Mouse (Mus musculus) erythroblast, embryonic 14.5 days (primary cell): ENCODE results near the gene F5. TPM values are rescaled to one million over a fixed set of nuclear protein-coding genes. Genes with fewer than 3 reads are reported as not detected.

Experiments
- H3K27me3 ChIP-seq: 2 replicates; pipeline ENCODE4 v1.6.1; 2012; ENCODE audit warnings: inconsistent platforms; ENCODE audit not compliant: control insufficient read depth
- H3K36me3 ChIP-seq: 2 replicates; pipeline ENCODE4 v1.6.1; 2012; ENCODE audit warnings: mild to moderate bottlenecking, inconsistent platforms; ENCODE audit not compliant: control insufficient read depth
- H3K4me1 ChIP-seq: 2 replicates; pipeline ENCODE4 v1.6.1; 2012; ENCODE audit warnings: inconsistent platforms; ENCODE audit not compliant: control insufficient read depth
- H3K4me3 ChIP-seq: replicated peaks from 2 replicates; pipeline ENCODE3; 2012; ENCODE audit warnings: moderate library complexity, mild to moderate bottlenecking, inconsistent platforms
- H3K9me3 ChIP-seq: 2 replicates; pipeline ENCODE4 v1.6.1; 2012; ENCODE audit warnings: low read length, inconsistent platforms, mixed read lengths; ENCODE audit not compliant: control insufficient read depth
- GATA1 ChIP-seq: IDR thresholded peaks from 2 replicates; pipeline ENCODE4 v1.6.1; 2012; ENCODE audit warnings: low read length, inconsistent platforms, mixed read lengths
- TAL1 ChIP-seq: IDR thresholded peaks from 3 replicates; pipeline ENCODE4 v1.6.1; 2012; ENCODE audit warnings: low read length, inconsistent platforms, mixed read lengths
- polyA plus RNA-seq: library from polyadenylated mRNA; stranded (reverse); fragments of >175 nt; gene quantifications from 2 replicates; pipeline ENCODE4 v1.2.3, GENCODE M21; 2012

F5 gene
- polyA plus RNA-seq, 1 experiment: 0.01 TPM

- H3K4me1 ChIP-seq: no peaks in the 10 kb centered on the region
- no peaks in the 10 kb centered on the region for H3K27me3 ChIP-seq
- no peak overlapping the region for H3K4me3 ChIP-seq
- no peaks in the 10 kb centered on the region for H3K9me3 ChIP-seq
- H3K36me3 ChIP-seq: no peaks in the 10 kb centered on the region
- TF ChIP-seq GATA1 (no peak), TAL1 (no peak)
Observed at GRCm38 (mm10) chr1:164123836-164124235, 27.8 kb upstream of the F5 start.

GRCm38 (mm10) chr1:164130013-164130412, 21.6 kb upstream of the F5 start:
- Histone ChIP-seq H3K27me3 (no peaks in the 10 kb centered on the region), H3K9me3 (no peaks in the 10 kb centered on the region), H3K4me1 (no peaks in the 10 kb centered on the region), H3K4me3 (no peak overlapping the region), H3K36me3 (no peaks in the 10 kb centered on the region)
- TF ChIP-seq TAL1: no peak
- no peak for TF ChIP-seq GATA1

DNA sequence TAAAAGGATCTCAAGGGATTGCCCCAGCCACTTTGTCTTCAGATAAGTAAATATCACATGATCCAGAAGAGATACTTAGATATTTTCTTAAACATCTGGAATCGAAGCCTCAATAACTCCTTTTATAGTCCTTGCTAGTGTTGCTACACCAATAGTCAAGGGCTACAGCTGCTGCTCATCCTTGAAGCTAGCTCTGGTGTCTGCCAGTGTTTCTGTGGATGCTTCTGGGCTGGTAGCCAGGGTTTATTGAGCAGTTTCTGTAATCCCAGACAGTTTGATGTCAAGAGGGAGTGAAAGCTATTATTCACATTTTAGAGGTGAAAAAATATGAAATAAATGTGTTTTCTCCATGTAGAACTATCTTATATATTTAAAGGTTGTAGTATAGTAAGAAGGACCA, 19.0 kb upstream of the F5 start:
- no peak overlapping the region for H3K4me3 ChIP-seq
- no peaks in the 10 kb centered on the region for H3K4me1 ChIP-seq
- TF ChIP-seq GATA1 (no peak), TAL1 (no peak)
- no peaks in the 10 kb centered on the region for H3K36me3 ChIP-seq
- H3K9me3 ChIP-seq: no peaks in the 10 kb centered on the region
- H3K27me3 ChIP-seq: no peaks in the 10 kb centered on the region

DNA sequence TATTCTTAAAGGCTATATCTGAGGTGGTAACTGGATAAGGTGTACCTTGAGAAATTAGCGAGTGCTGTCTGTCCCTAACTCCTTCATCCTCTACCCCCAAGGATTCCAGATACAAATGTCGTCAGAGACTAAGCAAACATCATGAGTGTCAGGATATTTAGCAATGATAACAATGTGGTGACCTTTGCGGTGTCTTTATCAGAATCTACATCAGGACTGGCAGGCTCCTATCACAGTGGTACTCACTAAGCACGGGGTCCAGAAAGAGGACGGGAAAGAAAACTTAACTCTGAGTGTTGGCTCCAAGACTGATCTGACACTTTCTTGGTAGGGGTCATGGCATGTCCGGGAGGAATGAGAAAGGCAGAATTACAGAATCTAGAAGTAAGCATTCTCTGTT, 17.5 kb upstream of the F5 start:
- TF ChIP-seq GATA1: no peak
- TF ChIP-seq TAL1: no peak
- no peak overlapping the region for H3K4me3 ChIP-seq
- no peaks in the 10 kb centered on the region for H3K36me3 ChIP-seq
- no peaks in the 10 kb centered on the region for H3K9me3 ChIP-seq
- H3K27me3 ChIP-seq: no peaks in the 10 kb centered on the region
- no peaks in the 10 kb centered on the region for H3K4me1 ChIP-seq

GRCm38 (mm10) chr1:164135360-164135759, 16.3 kb upstream of the F5 start:
- TF ChIP-seq TAL1: no peak
- TF ChIP-seq GATA1: no peak
- no peaks in the 10 kb centered on the region for H3K27me3 ChIP-seq
- H3K36me3 ChIP-seq: no peaks in the 10 kb centered on the region
- no peaks in the 10 kb centered on the region for H3K9me3 ChIP-seq
- no peaks in the 10 kb centered on the region for H3K4me1 ChIP-seq
- no peak overlapping the region for H3K4me3 ChIP-seq

DNA sequence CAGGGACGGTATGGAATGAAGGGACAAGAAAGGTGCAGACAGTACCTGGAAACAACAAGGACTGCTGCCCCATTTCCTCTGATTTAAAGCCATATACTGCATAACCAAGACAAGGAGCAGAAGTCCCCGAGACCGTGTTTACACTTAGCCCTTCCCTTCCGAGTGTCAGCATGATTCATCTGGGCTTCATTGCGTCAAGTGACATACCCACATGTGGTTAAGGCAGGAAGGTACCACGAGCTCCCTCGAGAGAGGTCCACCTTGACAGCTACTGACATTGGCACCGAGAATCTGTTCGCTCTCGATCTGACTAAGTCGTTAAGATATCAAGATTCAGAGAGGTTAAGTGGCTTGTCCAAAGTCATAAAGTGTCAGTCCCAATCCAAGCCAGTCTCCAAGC, 15.7 kb upstream of the F5 start:
- TF ChIP-seq TAL1 (no peak), GATA1 (no peak)
- Histone ChIP-seq H3K27me3 (no peaks in the 10 kb centered on the region), H3K4me1 (no peaks in the 10 kb centered on the region), H3K36me3 (no peaks in the 10 kb centered on the region), H3K4me3 (no peak overlapping the region), H3K9me3 (no peaks in the 10 kb centered on the region)

DNA sequence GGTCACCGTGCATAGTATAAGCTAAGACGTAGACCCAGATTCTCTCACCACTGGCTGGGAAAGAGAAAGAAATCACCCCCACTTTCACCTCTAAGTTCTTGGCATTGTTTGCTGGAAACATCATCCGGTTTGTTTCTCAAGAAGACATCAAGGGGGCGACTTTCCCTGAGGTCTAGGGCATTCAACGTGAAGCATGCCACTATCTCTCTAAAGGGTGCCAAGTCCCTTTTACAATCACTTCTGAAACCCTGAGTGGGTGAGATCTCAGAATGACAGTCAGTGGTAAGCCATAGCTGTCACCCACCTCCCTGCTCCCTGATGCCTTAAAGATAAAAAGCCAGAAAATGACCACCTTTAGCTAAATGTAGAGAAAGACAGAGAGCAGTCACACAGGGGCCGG, 15.0 kb upstream of the F5 start:
- H3K4me1 ChIP-seq: no peaks in the 10 kb centered on the region
- no peaks in the 10 kb centered on the region for H3K9me3 ChIP-seq
- no peak overlapping the region for H3K4me3 ChIP-seq
- H3K36me3 ChIP-seq: no peaks in the 10 kb centered on the region
- H3K27me3 ChIP-seq: no peaks in the 10 kb centered on the region
- TF ChIP-seq TAL1 (no peak), GATA1 (no peak)

GRCm38 (mm10) chr1:164138365-164139130, 13.1 kb upstream of the F5 start:
- H3K4me1 ChIP-seq: no peaks in the 10 kb centered on the region
- no peaks in the 10 kb centered on the region for H3K27me3 ChIP-seq
- no peak overlapping the region for H3K4me3 ChIP-seq
- no peaks in the 10 kb centered on the region for H3K9me3 ChIP-seq
- H3K36me3 ChIP-seq: no peaks in the 10 kb centered on the region
- TF ChIP-seq GATA1 (no peak), TAL1 (no peak)

GRCm38 (mm10) chr1:164139464-164139863, 12.2 kb upstream of the F5 start:
- H3K9me3 ChIP-seq: no peaks in the 10 kb centered on the region
- H3K36me3 ChIP-seq: no peaks in the 10 kb centered on the region
- no peak for TF ChIP-seq TAL1
- TF ChIP-seq GATA1: no peak
- H3K4me1 ChIP-seq: no peaks in the 10 kb centered on the region
- no peaks in the 10 kb centered on the region for H3K27me3 ChIP-seq
- H3K4me3 ChIP-seq: no peak overlapping the region

GRCm38 (mm10) chr1:164149083-164149482, 2.6 kb upstream of the F5 start:
- H3K4me1 ChIP-seq: no peaks in the 10 kb centered on the region
- H3K36me3 ChIP-seq: no peaks in the 10 kb centered on the region
- no peak for TF ChIP-seq GATA1
- TF ChIP-seq TAL1: no peak
- no peak overlapping the region for H3K4me3 ChIP-seq
- H3K27me3 ChIP-seq: no peaks in the 10 kb centered on the region
- no peaks in the 10 kb centered on the region for H3K9me3 ChIP-seq
